Mouse (Mus musculus) ZHBTc4 (cell line): ENCODE data around the gene Rbl1.
"Not testable (repeated sequence)": the region's sequence is repeated elsewhere in the genome, so short reads cannot be mapped to it uniquely, and the experiment has no call there.

Experiments used
- DNase-seq: peaks from one replicate; pipeline ENCODE4 v3.0.0-alpha.2; 2011; ENCODE audit warnings: low read depth, low spot score

Gene Rbl1

GRCm38 (mm10) chr2:157172984-157173383 lies 31.4 kb downstream of the Rbl1 start:
- DNase-seq: no peak

GRCm38 (mm10) chr2:157170626-157171025 lies 33.7 kb downstream of the Rbl1 start:
- no peak for DNase-seq

GRCm38 (mm10) chr2:157170166-157170565 lies 34.2 kb downstream of the Rbl1 start:
- DNase-seq: no peak

DNA sequence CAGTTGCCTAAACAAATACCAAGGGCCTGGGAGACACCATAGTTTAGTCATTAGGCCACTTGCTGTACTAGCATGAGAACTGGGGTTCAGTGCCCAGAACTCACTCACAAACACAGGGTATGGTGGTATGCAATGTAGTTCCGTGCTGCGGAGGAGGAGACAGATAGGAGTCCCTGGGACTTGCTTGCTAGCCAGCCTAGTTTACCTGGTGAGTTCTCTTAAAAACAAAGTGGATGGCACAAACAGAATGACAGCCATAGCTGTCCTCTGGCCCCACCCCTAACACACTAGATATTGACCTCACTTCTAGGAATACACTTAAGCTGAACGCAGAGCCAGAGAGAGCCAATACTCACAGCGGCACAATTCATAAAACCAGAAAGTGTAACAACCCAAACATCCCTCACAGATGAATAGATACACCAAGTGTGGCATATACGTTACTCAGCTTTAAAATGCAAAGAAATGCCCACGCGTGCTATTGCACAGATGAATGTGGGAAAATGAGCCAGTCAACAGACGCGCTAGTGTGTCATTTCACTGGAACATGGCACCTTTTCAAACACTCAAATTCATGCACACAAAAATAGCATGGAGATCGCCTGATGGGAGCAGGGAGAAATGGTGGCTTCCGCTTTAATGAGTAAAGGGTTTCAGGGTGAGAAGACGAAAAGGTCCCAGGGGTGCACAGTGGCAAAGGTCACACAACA lies 37.8 kb downstream of the Rbl1 start:
- DNase-seq: no peak

GRCm38 (mm10) chr2:157165312-157166224 lies 38.8 kb downstream of the Rbl1 start:
- DNase-seq: not testable (repeated sequence)

- no peak for DNase-seq
Measured at GRCm38 (mm10) chr2:157164101-157164500, 40.2 kb downstream of the Rbl1 start.

DNA sequence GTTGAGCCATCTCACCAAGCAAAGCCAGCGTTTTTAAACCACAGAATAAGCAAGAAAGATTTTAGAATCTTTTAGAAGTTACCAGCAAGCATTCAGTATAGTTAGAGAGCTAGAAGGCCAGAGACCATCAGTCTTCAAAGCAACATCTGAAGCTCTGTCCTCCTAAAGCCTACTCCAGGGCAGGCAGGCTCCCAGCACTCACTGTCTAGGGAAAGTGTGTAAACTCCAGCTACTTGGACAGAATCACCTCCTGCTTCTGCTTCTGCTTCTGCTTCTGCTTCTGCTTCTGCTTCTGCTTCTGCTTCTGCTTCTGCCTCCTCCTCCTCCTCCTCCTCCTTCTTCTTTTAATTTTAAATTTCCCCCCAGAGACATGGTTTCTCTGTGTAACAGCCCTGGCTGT lies 48.3 kb downstream of the Rbl1 start:
- no peak for DNase-seq

DNA sequence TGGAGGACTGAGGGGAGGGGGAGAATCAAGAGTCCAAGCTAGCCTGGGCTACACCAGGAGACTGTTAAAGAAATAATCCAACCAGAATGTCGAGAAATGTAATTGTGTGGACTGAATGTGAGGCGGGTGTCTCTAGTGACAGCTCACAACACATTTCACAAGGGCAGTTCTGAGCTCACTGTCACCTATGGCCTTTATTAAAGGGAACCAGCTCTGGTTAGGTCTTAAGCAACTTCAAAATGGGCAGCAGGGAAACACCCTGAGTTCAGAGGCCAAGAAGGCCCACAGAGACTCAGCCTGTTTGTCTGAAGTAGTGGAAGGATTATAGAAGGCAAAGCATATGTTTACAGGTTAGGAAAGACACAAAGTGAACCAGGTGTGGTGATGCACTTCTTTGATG lies 51.1 kb downstream of the Rbl1 start:
- no peak for DNase-seq

DNA sequence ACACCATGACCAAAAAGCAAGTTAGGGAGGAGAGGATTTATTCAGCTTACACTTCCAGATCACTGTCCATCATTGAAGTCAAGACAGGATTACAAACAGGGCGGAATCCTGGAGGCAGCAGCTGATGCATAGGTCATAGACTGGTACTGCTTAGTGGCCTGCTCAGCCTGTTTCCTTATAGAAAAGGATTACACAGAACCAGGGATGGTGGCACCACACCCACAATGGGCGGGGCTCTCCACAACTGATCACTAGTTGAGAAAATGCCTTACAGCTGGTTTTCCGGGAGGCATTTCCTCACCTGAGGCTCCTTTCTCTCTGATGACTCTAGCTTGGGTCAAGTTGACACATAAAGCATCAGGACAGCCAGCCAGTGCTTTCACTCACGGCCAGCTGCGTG lies 55.9 kb downstream of the Rbl1 start:
- DNase-seq: peak; percentile 59

DNA sequence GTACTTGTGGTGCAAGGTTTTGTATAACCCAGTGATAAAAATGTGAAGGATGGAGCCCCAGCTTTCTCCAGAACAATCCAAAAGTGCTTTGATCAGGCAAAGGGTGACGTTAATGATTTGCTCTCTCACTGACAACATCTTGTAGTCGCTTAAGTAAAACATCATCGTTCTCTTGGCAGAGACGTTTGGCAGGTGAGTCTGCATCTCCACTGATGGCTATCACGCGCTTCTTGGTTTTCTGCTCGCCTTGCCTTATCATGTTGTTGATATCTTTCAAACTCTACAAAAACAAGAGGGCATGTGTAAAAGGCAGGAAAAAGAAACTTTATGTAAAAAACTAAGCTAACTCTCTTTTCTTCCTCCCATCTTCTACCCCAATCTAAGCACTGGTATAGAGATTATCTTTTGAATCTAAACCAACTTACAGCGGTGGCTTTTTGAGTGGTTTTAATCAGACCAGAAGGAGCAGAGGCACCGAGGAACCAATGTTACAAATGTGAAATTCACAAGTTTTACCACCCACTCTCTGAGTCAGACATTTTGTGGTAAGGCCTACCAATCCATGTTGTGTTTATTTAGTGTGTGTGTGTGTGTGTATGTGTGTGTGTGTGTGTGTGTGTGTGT lies 56.8 kb downstream of the Rbl1 start:
- no peak for DNase-seq

DNA sequence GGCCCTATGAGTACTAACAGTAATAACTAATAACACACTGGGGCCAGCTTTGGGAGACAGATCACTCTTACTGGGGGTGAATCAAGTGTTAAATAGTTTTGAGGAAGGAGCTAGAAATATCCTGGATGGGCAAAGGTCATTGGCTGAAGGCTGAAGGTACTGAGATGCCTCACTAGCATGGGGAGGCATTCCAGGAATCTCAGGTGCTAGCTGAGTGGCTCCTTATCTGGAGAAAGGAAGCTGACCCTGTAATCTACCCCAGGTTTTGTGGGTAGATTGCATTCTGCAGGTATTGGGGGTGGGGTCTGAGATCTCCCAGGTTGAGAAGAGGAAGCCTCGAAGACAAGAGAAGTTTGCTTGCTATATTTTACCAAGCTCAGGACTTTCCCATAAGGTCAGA lies 59.2 kb downstream of the Rbl1 start:
- DNase-seq: no peak

GRCm38 (mm10) chr2:157144132-157144531 lies 60.2 kb downstream of the Rbl1 start:
- DNase-seq: peak; percentile 8

- no peak for DNase-seq
Measured at GRCm38 (mm10) chr2:157141962-157142361, 62.4 kb downstream of the Rbl1 start.

DNA sequence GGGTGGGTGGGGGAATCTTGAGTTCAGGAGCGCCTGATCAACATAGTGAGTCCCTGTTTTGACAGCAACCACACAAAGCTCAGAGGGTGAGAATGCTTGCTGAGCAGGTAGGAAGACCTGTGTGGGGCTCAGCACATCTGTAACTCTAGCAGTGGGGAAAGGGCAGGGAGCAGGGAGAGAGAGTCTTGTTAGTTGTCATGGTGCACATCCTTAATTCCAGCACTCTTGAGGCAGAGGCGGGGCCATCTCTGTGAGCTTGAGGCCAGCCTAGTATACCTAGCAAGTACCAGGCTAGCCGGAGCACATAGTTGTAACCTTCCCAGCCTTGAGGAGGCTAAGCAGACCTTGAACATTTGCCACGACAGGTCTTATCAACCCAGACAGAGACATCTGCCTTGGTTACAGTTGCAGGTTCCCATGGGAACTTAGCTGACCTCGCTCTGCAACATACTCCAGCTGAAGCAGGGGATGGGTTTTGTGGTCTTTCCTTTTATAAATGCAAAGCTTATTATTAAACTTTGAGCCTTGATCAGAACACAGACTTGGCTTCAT lies 65.0 kb downstream of the Rbl1 start:
- DNase-seq: no peak

DNA sequence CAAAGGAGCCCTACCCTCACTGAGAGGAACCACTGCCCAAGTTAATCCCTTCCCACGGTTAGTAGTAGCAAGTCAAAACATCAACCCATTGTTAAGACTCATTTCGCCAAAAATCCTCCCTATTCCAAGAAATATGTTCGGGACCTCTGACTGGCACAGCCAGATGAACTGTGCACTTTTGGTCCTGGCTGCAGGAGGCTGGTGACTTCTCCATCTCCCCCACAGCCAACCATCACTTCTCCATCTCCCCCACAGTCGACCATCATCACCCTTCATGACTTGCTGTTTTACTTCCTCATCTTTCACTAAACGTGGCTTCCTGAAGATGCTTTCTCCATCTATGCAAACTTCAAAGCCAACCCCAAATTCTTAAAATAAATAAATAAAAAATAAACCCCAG lies 65.5 kb downstream of the Rbl1 start:
- DNase-seq: no peak

GRCm38 (mm10) chr2:157137959-157138731 lies 66.2 kb downstream of the Rbl1 start:
- DNase-seq: no peak

- DNase-seq: no peak
Measured at GRCm38 (mm10) chr2:157136646-157137045, 67.7 kb downstream of the Rbl1 start.

- DNase-seq: no peak
Measured at GRCm38 (mm10) chr2:157136176-157136575, 68.2 kb downstream of the Rbl1 start.

DNA sequence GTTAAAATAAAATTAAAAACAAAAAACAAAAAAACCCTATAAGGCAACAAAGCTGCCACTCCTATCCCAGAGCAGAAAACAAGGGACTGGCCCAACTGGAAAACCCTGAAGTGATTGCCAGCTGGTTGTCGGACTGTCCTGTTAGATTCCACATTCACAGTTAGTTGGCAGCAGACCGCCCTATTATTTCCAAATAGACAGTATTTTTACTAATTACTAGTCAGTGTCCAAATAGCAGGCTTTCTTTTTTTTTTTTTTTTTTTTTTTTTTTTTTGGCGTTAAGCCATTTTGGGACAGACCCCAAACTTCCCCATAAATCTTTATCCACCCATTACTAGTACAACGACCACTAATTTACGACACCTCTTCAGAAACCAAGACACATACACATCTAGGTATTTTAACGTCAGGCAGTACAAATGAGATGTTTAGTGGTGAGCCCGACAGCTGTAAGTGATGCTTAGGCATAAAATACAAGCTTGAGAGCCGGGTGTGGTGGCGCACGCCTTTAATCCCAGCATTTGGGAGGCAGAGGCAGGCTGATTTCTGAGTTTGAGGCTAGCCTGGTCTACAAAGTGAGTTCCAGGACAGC lies 68.7 kb downstream of the Rbl1 start:
- no peak for DNase-seq

GRCm38 (mm10) chr2:157135014-157135413 lies 69.3 kb downstream of the Rbl1 start, which contains the start of gene Samhd1:
Samhd1 (minus strand) TSS chr2:157135265.
- DNase-seq: peak; percentile 96

- DNase-seq: no peak
Measured at GRCm38 (mm10) chr2:157134479-157134931, 69.8 kb downstream of the Rbl1 start.
